8 mouse cellular contexts compared by ENCODE assay signal in genomic region chr11:102900763-102901162, GRCm38 (mm10). TPM values are rescaled to one million over a fixed set of nuclear protein-coding genes. Genes with fewer than 3 reads are reported as not detected.
DNase-seq lines count a peak whose midpoint lies in the region; ATAC-seq and TF ChIP-seq lines count a peak whose summit lies in the region.

TSS of gene Gfap (minus strand) at chr11:102900912.

- H3K27me3 ChIP-seq in hindbrain, embryonic 15.5 days = peaks cover 5% of the 10 kb centered on the region; the same call in 1 of the 2 replicates

- WGBS in hindbrain, embryonic 15.5 days = 10% methylated on average over 7 of the region's 7 CpGs

- H3K4me2 ChIP-seq in hindbrain, embryonic 15.5 days = no peak within 1 kb of the TSS

- peak; percentile 24 for DNase-seq in T-cell, adult 2 months (ENCODE audit: low spot score)
- peak; percentile 87 for DNase-seq in cerebellum, adult 9-10 months
- peak; percentile 81 to 84 for DNase-seq in frontal cortex, postnatal 36 days (ENCODE audit: low spot score in 2 of 2)
- DNase-seq in left cerebral cortex, adult 2 months (ENCODE audit: extremely low spot score in 1 of 2, low spot score in 2 of 2) = peak; percentile 73 to 80
- DNase-seq in mesoderm, embryonic 11.5 days (ENCODE audit: low read depth, low spot score) = peak; percentile 89
- peak; percentile 45 to 71 for DNase-seq in right cerebral cortex, postnatal 36 days (ENCODE audit: low spot score in 2 of 2)
- DNase-seq in yolk sac, embryonic 10.5 days (ENCODE audit: low spot score) = peak; percentile 56

- H3K9me3 ChIP-seq in hindbrain, embryonic 15.5 days = no peaks in the 10 kb centered on the region

- ATAC-seq in hindbrain, embryonic 15.5 days (ENCODE audit: low FRiP score, low read depth) = 0 out of 2 replicates have a peak, but pooled peaks have one; percentile 31

- no peak within 1 kb of the TSS for H3K27ac ChIP-seq in hindbrain, embryonic 15.5 days (replicated peaks)
- no peak within 1 kb of the TSS for H3K27ac ChIP-seq in left cerebral cortex, adult 2 months

- H3K9ac ChIP-seq in hindbrain, embryonic 15.5 days = no peak within 1 kb of the TSS

- H3K4me1 ChIP-seq in hindbrain, embryonic 15.5 days (replicated peaks) = peaks cover 19% of the 10 kb centered on the region

- no peaks in the 10 kb centered on the region for H3K36me3 ChIP-seq in hindbrain, embryonic 15.5 days

- intact Hi-C loops in left cerebral cortex, adult 2 months (cut with DNase I) = loop anchor here (1.0 to 10.0 kb wide), 3 partner anchors 93 to 254 kb away; no protein-coding TSS in a partner anchor

- peak; percentile 91 for TF ChIP-seq CTCF in left cerebral cortex, adult 2 months (IDR thresholded peaks at IDR 0.05)

- H3K4me3 ChIP-seq in hindbrain, embryonic 15.5 days = no peak within 1 kb of the TSS
- H3K4me3 ChIP-seq in left cerebral cortex, adult 2 months = no peak within 1 kb of the TSS

RNA-seq across cellular contexts. Expression of gene Gfap, which starts in this region (rescaled TPM):
- polyA plus RNA-seq in hindbrain, embryonic 15.5 days (2015; fragmentation: Nextera tagmentation; extraction: Ambion mirVana) = 1.8 and 1.9 TPM in 2 replicates
- 100 to 1,000 TPM; 111 to 120 TPM for total RNA-seq in left cerebral cortex, adult 2 months (2021)

Comparison
In these comparisons a context has a peak if more than half of its experiments do, and no peak if none do; other contexts are left out.
1. DNase-seq: peak in every context shown above with its lines; median percentile 89 in mesoderm, embryonic 11.5 days; 87 in cerebellum, adult 9-10 months; 82 in frontal cortex, postnatal 36 days; 76 in left cerebral cortex, adult 2 months; 58 in right cerebral cortex, postnatal 36 days; 56 in yolk sac, embryonic 10.5 days; 24 in T-cell, adult 2 months.